Mouse (Mus musculus): ENCODE measurements around the gene Tnip1. TPM values are rescaled to one million over a fixed set of nuclear protein-coding genes. Genes with fewer than 3 reads are reported as not detected.
A peak's percentile ranks its signal among the peaks of the same experiment; 100 is the strongest.

Tnip1 gene
- polyA plus RNA-seq, 1 experiment from 2014 or later: 18.0 TPM

- no peaks in the 10 kb centered on the region for H3K27me3 ChIP-seq
- peak; percentile 37; the same call in 1 of the 2 replicates for ATAC-seq (ENCODE audit: insufficient number of reproducible peaks, insufficient read depth, low FRiP score, low TSS enrichment, low read depth)
- peaks cover 82% of the 10 kb centered on the region for H3K36me3 ChIP-seq
- no peak overlapping the region for H3K27ac ChIP-seq
- no peak overlapping the region for H3K4me3 ChIP-seq (replicated peaks)
- 63% methylated on average over 4 of the region's 4 CpGs for WGBS
- H3K9me3 ChIP-seq: peaks cover 13% of the 10 kb centered on the region
- no peak overlapping the region for H3K4me2 ChIP-seq
- H3K4me1 ChIP-seq (replicated peaks): no peaks in the 10 kb centered on the region
- no peak overlapping the region for H3K9ac ChIP-seq (replicated peaks)
These were observed 21.9 kb upstream of the Tnip1 start for GRCm38 (mm10) chr11:54984581-54984980.

- Histone ChIP-seq H3K4me3 (replicated peaks) (no peak overlapping the region), H3K27ac (no peak overlapping the region), H3K27me3 (no peaks in the 10 kb centered on the region), H3K36me3 (peaks cover 85% of the 10 kb centered on the region), H3K4me2 (no peak overlapping the region), H3K9me3 (peaks cover 13% of the 10 kb centered on the region), H3K4me1 (replicated peaks) (no peaks in the 10 kb centered on the region), H3K9ac (replicated peaks) (no peak overlapping the region)
- no peak for ATAC-seq (ENCODE audit: insufficient number of reproducible peaks, insufficient read depth, low FRiP score, low TSS enrichment, low read depth)
- WGBS: 5% methylated on average over 6 of the region's 6 CpGs
These were observed 21.4 kb upstream of the Tnip1 start for GRCm38 (mm10) chr11:54984085-54984484.

DNA sequence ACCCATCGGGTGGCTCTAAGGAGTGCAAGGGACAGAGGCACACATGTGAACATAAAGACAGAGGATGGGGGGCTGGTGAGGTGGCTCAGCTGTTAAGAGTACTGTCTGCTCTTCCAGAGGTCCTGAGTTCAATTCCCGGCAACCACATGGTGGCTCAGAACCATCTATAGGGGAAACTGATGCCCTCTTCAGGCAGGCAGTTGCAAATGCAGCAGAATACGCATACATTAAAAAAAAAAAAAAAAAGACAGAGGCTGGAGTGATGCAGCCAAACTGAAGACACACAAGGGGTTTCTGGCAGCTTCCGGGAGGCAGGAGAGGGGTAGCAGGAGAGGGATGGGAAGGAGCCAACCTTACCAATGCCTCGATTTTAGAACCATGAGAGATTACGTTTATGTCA, 19.8 kb upstream of the Tnip1 start:
- H3K27ac ChIP-seq: no peak overlapping the region
- H3K9ac ChIP-seq (replicated peaks): no peak overlapping the region
- 88% methylated on average over 6 of the region's 6 CpGs for WGBS
- H3K4me2 ChIP-seq: no peak overlapping the region
- H3K9me3 ChIP-seq: peaks cover 7% of the 10 kb centered on the region; the same call in 1 of the 2 replicates
- ATAC-seq (ENCODE audit: insufficient number of reproducible peaks, insufficient read depth, low FRiP score, low TSS enrichment, low read depth): no peak
- no peaks in the 10 kb centered on the region for H3K4me1 ChIP-seq (replicated peaks)
- no peaks in the 10 kb centered on the region for H3K27me3 ChIP-seq
- H3K4me3 ChIP-seq (replicated peaks): no peak overlapping the region
- peaks cover 87% of the 10 kb centered on the region for H3K36me3 ChIP-seq

GRCm38 (mm10) chr11:54981630-54982029, 18.9 kb upstream of the Tnip1 start:
- Histone ChIP-seq H3K9me3 (peaks cover 7% of the 10 kb centered on the region; the same call in 1 of the 2 replicates), H3K27me3 (no peaks in the 10 kb centered on the region), H3K27ac (no peak overlapping the region), H3K4me1 (replicated peaks) (no peaks in the 10 kb centered on the region), H3K9ac (replicated peaks) (no peak overlapping the region), H3K36me3 (peaks cover 79% of the 10 kb centered on the region), H3K4me2 (no peak overlapping the region), H3K4me3 (replicated peaks) (no peak overlapping the region)
- no peak for ATAC-seq (ENCODE audit: insufficient number of reproducible peaks, insufficient read depth, low FRiP score, low TSS enrichment, low read depth)
- 95% methylated on average over 4 of the region's 4 CpGs for WGBS

- no peaks in the 10 kb centered on the region for H3K27me3 ChIP-seq
- ATAC-seq (ENCODE audit: insufficient number of reproducible peaks, insufficient read depth, low FRiP score, low TSS enrichment, low read depth): no peak
- WGBS: 35% methylated on average over 6 of the region's 6 CpGs
- H3K4me1 ChIP-seq (replicated peaks): peaks cover 10% of the 10 kb centered on the region
- H3K9ac ChIP-seq (replicated peaks): no peak overlapping the region
- peaks cover 47% of the 10 kb centered on the region for H3K36me3 ChIP-seq
- no peak overlapping the region for H3K27ac ChIP-seq
- no peak overlapping the region for H3K4me3 ChIP-seq (replicated peaks)
- H3K4me2 ChIP-seq: no peak overlapping the region
- peaks cover 7% of the 10 kb centered on the region; the same call in 1 of the 2 replicates for H3K9me3 ChIP-seq
These were observed 14.7 kb upstream of the Tnip1 start for GRCm38 (mm10) chr11:54977385-54977937.

DNA sequence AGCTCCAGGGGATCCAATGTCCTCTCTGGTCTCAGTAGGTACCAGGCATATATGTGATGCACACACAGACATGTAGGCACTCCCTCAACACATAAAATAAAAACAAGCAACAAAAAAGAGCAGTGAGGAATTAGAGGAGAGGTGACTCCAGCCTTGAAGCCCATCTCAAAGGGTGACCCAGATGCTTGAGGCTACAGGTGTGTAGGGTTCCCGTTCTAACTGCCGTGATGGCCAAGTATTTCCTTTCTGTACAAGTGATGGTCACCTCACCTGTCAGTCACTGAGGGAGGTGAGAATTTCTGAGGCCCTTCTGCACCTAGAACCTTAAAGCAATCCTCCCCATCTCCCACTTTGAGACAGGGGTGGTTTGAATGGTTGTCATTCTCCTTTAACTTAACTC, 13.6 kb upstream of the Tnip1 start:
- Histone ChIP-seq H3K27me3 (no peaks in the 10 kb centered on the region), H3K36me3 (peaks cover 36% of the 10 kb centered on the region), H3K9me3 (peaks cover 3% of the 10 kb centered on the region; the same call in 1 of the 2 replicates), H3K4me3 (replicated peaks) (no peak overlapping the region), H3K27ac (no peak overlapping the region), H3K9ac (replicated peaks) (no peak overlapping the region), H3K4me2 (no peak overlapping the region), H3K4me1 (replicated peaks) (peaks cover 10% of the 10 kb centered on the region)
- WGBS: 97% methylated on average over 2 of the region's 2 CpGs
- ATAC-seq (ENCODE audit: insufficient number of reproducible peaks, insufficient read depth, low FRiP score, low TSS enrichment, low read depth): no peak

DNA sequence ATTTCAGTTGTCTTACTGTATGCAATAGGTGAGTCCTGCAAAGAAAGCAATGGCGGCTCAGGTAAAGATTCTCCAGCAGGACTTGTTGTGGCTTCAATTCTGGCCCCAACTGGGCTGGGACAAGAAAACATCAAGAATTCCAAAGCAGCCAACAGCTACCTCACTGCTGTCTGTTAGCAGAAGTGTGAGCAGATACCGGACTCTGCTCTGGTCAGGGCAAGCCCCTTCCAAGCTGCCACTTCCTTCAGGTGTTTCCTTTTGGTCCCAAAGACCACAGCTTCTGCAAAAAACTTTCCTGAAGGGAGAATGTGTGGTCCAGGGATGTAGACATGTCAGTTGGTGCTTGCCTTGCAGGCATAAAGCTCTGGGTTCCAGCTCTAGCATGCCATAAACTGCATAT, 13.0 kb upstream of the Tnip1 start:
- ATAC-seq (ENCODE audit: insufficient number of reproducible peaks, insufficient read depth, low FRiP score, low TSS enrichment, low read depth): no peak
- 87% methylated on average over 2 of the region's 2 CpGs for whole genome bisulfite sequencing
- Histone ChIP-seq H3K9ac (replicated peaks) (no peak overlapping the region), H3K27me3 (no peaks in the 10 kb centered on the region; the same call in 1 of the 2 replicates), H3K9me3 (no peaks in the 10 kb centered on the region), H3K4me2 (no peak overlapping the region), H3K27ac (no peak overlapping the region), H3K4me3 (replicated peaks) (no peak overlapping the region), H3K36me3 (peaks cover 31% of the 10 kb centered on the region), H3K4me1 (replicated peaks) (peaks cover 10% of the 10 kb centered on the region)

DNA sequence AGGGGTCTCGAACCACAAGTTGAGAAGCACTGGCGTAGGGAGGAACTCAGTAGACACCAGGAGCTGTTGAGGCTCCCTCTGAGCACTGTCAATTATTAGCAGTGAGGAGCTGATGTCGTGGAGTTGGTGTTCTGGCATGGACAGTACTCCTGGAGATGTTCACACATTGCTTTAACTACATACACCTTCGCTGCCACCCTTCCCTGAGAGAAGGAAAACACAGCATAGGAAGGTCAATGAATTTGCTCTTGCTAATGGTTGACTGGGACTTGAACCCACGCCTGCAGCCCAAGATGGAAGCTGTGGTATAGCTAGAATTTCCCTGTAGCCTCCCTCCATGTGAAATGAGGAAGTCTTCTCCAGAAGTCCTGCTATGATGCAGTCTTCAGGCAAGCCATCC, 12.6 kb upstream of the Tnip1 start:
- Histone ChIP-seq H3K27me3 (no peaks in the 10 kb centered on the region; the same call in 1 of the 2 replicates), H3K4me3 (replicated peaks) (no peak overlapping the region), H3K4me2 (no peak overlapping the region), H3K36me3 (peaks cover 27% of the 10 kb centered on the region), H3K9me3 (no peaks in the 10 kb centered on the region), H3K9ac (replicated peaks) (no peak overlapping the region), H3K27ac (no peak overlapping the region), H3K4me1 (replicated peaks) (peaks cover 10% of the 10 kb centered on the region)
- WGBS: 83% methylated on average over 5 of the region's 5 CpGs
- ATAC-seq (ENCODE audit: insufficient number of reproducible peaks, insufficient read depth, low FRiP score, low TSS enrichment, low read depth): no peak

GRCm38 (mm10) chr11:54974639-54975038, 11.9 kb upstream of the Tnip1 start:
- WGBS: 93% methylated on average over 4 of the region's 4 CpGs
- no peak overlapping the region for H3K9ac ChIP-seq (replicated peaks)
- no peak overlapping the region for H3K27ac ChIP-seq
- H3K27me3 ChIP-seq: no peaks in the 10 kb centered on the region; the same call in 1 of the 2 replicates
- H3K4me3 ChIP-seq (replicated peaks): no peak overlapping the region
- no peaks in the 10 kb centered on the region for H3K9me3 ChIP-seq
- peaks cover 21% of the 10 kb centered on the region for H3K36me3 ChIP-seq
- peaks cover 10% of the 10 kb centered on the region for H3K4me1 ChIP-seq (replicated peaks)
- ATAC-seq (ENCODE audit: insufficient number of reproducible peaks, insufficient read depth, low FRiP score, low TSS enrichment, low read depth): no peak
- H3K4me2 ChIP-seq: no peak overlapping the region

DNA sequence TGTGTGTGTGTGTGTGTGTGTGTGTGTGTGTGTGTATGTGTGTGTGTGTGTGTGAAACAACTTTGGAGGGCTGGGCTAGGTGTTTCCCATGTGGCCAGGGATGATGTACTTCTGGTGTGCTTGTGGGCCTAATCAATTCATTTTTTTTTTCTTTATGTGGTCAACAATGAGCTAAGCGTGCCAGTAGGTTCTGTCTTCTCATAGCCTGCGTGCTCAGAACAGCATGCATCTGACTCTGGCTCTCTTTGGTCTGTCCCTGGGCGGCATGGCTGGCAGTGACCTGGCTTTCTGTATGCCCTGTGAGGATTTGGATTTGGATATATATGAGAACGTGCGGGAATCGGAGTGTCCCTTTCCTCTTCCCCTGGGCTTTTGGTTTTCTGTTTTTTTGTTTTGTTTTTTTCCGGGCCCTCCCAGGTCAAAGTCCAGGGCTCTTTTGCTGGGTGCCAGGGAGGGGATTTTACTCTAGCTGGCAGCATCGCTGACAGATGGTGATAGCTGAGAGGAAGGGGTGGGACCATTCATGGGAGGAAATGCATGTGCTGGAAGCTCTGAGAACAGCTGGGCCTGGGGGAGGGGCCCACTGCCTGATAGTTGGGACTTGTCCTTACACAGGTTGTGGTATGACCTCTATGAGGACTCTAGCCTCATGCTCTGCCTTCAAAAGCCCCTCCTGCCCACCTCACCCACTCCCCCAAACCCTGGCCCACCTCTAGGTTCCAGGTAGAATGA, 10.9 kb upstream of the Tnip1 start:
- H3K27me3 ChIP-seq: no peaks in the 10 kb centered on the region; the same call in 1 of the 2 replicates
- H3K4me3 ChIP-seq (replicated peaks): no peak overlapping the region
- no peaks in the 10 kb centered on the region for H3K9me3 ChIP-seq
- peaks cover 11% of the 10 kb centered on the region for H3K36me3 ChIP-seq
- peaks cover 10% of the 10 kb centered on the region for H3K4me1 ChIP-seq (replicated peaks)
- no peak overlapping the region for H3K27ac ChIP-seq
- no peak for ATAC-seq (ENCODE audit: insufficient number of reproducible peaks, insufficient read depth, low FRiP score, low TSS enrichment, low read depth)
- 67% methylated on average over 8 of the region's 8 CpGs for WGBS
- H3K9ac ChIP-seq (replicated peaks): no peak overlapping the region
- H3K4me2 ChIP-seq: no peak overlapping the region

DNA sequence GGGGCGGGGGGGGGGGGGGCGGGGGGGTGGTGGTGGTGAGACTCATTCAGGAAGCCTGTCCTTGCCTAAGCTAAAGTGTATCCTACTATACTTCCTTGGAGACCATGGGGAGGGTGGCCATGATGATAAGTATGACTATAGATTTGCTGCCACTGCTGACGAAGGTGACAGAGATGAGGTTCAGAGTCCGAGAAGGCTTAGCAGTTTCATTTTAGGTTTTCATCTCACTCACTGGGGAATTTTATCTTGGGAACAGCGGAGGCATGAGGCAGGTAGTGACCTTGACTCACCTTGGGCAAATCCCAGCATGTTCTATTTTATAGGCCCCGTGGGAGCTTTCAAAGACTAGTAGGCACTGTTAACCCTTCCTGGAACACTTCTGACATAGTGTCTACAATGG, 10.1 kb upstream of the Tnip1 start:
- peaks cover 3% of the 10 kb centered on the region for H3K36me3 ChIP-seq
- H3K9me3 ChIP-seq: no peaks in the 10 kb centered on the region
- no peak overlapping the region for H3K4me3 ChIP-seq (replicated peaks)
- no peak overlapping the region for H3K9ac ChIP-seq (replicated peaks)
- peaks cover 10% of the 10 kb centered on the region for H3K4me1 ChIP-seq (replicated peaks)
- H3K4me2 ChIP-seq: no peak overlapping the region
- ATAC-seq (ENCODE audit: insufficient number of reproducible peaks, insufficient read depth, low FRiP score, low TSS enrichment, low read depth): no peak
- WGBS: 51% methylated on average over 6 of the region's 6 CpGs
- H3K27me3 ChIP-seq: no peaks in the 10 kb centered on the region; the same call in 1 of the 2 replicates
- no peak overlapping the region for H3K27ac ChIP-seq
